Mouse (Mus musculus): ENCODE data around the gene Ptprh. TPM values are rescaled to one million over a fixed set of nuclear protein-coding genes. Genes with fewer than 3 reads are reported as not detected.
"Not testable (repeated sequence)": the region's sequence is repeated elsewhere in the genome, so short reads cannot be mapped to it uniquely, and the experiment has no call there.

Gene Ptprh
- polyA plus RNA-seq, 1 experiment, result 1.4 TPM

DNA sequence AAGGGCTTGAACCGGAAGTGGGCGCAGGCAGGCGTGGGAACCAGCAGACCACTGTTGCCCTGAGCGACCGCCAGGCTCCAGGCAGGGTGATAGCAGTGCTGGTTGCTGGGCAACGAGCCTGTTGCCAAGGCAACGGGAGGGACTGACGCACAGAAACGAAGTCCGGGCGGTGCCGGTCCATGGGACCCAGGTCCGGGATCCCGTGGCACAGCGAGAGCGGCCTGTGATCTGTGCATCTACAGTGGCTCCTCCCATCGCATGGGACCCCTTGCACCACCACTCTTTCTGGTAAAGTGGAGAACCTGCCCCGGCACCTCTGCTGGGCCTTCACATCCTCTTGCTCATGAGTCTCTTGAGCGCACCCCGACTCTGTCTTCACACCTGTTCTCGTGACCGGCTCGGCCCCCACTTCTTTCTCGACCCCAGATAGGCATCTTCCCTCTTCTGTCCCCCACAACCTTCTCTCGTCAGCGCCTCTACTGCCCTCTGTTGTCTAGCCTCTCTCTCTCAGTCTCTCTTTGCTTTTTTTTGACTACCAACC lies 57.2 kb downstream of the Ptprh start:
- DNase-seq, result peak; percentile 90 to 91
- H3K27me3 ChIP-seq (ENCODE audit: control insufficient read depth, insufficient read depth, low read length), result no peaks in the 10 kb centered on the region

DNA sequence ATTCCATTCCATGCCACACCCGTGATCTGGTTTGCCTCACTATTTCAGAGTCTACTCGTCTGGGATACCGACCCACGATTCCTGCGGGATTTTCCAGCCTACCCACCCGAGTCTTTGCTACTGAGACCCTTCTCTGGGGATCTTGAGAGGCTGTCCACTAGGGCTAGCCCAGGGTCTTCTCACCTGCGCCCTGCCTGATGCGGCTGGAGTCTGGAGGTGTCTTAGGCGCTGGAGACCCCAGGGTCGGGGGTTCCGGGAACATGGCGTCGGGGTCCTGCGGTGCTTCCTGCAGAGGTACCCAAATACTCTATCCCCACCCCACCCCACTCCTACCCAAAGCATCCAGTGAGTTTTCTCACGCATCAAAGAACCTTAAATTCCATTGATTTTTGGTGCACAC lies 57.8 kb downstream of the Ptprh start:
- WGBS, result 61% methylated on average over 15 of the region's 15 CpGs
- no peak for DNase-seq
- Histone ChIP-seq H3K4me1 (ENCODE audit: control insufficient read depth, insufficient read depth, low read length) (peaks cover 3% of the 10 kb centered on the region), H3K27me3 (ENCODE audit: control insufficient read depth, insufficient read depth, low read length) (no peaks in the 10 kb centered on the region), H3K27ac (ENCODE audit: insufficient read depth, low read length) (no peak overlapping the region), H3K4me3 (replicated peaks; ENCODE audit: insufficient read depth, low read depth, low read length) (peak overlapping the region; percentile 56)
- TF ChIP-seq CTCF (IDR thresholded peaks at IDR 0.05; ENCODE audit: borderline replicate concordance, insufficient read depth, low read depth, low read length) (no peak), POLR2A (IDR thresholded peaks at IDR 0.05; ENCODE audit: borderline replicate concordance, insufficient read depth, low read length) (no peak)

More for the DNA sequence above, 57.2 kb downstream of the Ptprh start:
- Histone ChIP-seq H3K4me1 (ENCODE audit: control insufficient read depth, insufficient read depth, low read length) (peaks cover 3% of the 10 kb centered on the region), H3K27ac (ENCODE audit: insufficient read depth, low read length) (no peak overlapping the region), H3K4me3 (replicated peaks; ENCODE audit: insufficient read depth, low read depth, low read length) (peak overlapping the region; percentile 56)
- TF ChIP-seq POLR2A (IDR thresholded peaks at IDR 0.05; ENCODE audit: borderline replicate concordance, insufficient read depth, low read length) (no peak), CTCF (IDR thresholded peaks at IDR 0.05; ENCODE audit: borderline replicate concordance, insufficient read depth, low read depth, low read length) (peak; percentile 7; the same call in 1 of the 2 replicates)
- WGBS, result under 1% methylated on average over 26 of the region's 26 CpGs

DNA sequence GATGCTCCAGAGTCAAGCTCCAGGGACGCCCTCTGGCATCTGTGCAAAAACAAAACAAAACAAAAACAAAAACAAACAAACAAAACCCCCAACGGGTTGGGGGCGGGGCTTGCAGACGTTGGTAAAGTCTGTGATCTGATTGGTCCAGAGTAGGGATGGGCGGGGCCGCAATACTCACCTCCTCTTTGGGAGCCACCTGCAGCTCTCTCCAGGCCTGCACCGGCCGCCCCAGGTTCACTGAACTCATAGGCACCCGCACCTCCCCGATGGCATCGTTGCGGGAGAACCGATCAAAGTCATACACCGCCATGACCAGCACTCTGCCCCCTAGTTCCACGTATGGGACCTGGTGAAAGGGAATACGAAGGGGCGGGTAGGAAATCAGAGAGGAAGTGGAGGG lies 61.8 kb downstream of the Ptprh start:
- Histone ChIP-seq H3K27me3 (ENCODE audit: control insufficient read depth, insufficient read depth, low read length) (no peaks in the 10 kb centered on the region), H3K4me3 (replicated peaks; ENCODE audit: insufficient read depth, low read depth, low read length) (no peak overlapping the region), H3K4me1 (ENCODE audit: control insufficient read depth, insufficient read depth, low read length) (peaks cover under 1% of the 10 kb centered on the region), H3K27ac (ENCODE audit: insufficient read depth, low read length) (no peak overlapping the region)
- WGBS, result 44% methylated on average over 17 of the region's 17 CpGs
- DNase-seq, result no peak
- no peak for TF ChIP-seq CTCF (IDR thresholded peaks at IDR 0.05; ENCODE audit: borderline replicate concordance, insufficient read depth, low read depth, low read length)
- TF ChIP-seq POLR2A (IDR thresholded peaks at IDR 0.05; ENCODE audit: borderline replicate concordance, insufficient read depth, low read length), result no peak

DNA sequence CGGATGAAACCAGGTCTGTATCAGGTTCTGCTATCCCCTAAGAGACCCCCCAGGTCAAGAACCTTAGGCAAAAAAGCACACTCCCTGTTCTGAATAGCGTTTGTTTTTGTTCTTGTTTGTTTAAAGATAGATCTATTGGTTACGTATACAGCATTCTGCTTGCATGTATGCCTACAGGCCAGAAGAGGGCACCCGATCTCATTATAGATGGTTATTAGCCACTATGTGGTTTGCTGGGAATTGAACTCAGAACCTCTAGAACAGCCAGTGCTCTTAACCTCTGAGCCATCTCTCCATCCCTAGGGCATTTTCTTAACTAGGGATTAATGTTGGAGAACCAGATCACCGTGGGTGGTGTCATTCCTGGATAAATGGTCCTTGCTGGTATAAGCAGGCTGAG lies 62.5 kb downstream of the Ptprh start:
- Histone ChIP-seq H3K4me1 (ENCODE audit: control insufficient read depth, insufficient read depth, low read length) (no peaks in the 10 kb centered on the region), H3K27me3 (ENCODE audit: control insufficient read depth, insufficient read depth, low read length) (no peaks in the 10 kb centered on the region), H3K4me3 (replicated peaks; ENCODE audit: insufficient read depth, low read depth, low read length) (no peak overlapping the region), H3K27ac (ENCODE audit: insufficient read depth, low read length) (no peak overlapping the region)
- 65% methylated on average over 5 of the region's 5 CpGs for whole genome bisulfite sequencing
- no peak for TF ChIP-seq CTCF (IDR thresholded peaks at IDR 0.05; ENCODE audit: borderline replicate concordance, insufficient read depth, low read depth, low read length)
- TF ChIP-seq POLR2A (IDR thresholded peaks at IDR 0.05; ENCODE audit: borderline replicate concordance, insufficient read depth, low read length), result no peak
- no peak for DNase-seq

DNA sequence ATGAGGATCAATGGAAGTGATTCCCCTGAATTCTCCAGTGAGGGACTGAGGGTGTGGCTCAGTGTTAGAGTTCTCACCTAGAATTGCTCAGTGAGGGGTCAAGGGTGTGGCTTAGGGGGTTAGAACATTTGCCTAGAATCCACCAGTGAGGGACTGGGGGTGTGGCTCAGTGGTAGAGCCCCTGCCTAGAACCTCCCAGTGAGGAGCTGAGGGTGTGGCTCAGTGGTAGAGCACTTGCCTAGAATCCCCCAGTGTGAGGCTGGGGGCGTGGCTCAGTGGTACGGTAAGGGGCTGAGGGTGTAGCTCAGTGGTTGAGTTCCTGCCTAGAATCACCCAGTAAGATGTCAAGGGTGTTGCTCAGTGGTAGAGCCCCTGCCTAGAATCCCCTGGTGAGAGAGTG lies 64.8 kb downstream of the Ptprh start:
- no peak for TF ChIP-seq POLR2A (IDR thresholded peaks at IDR 0.05; ENCODE audit: borderline replicate concordance, insufficient read depth, low read length)
- no peaks in the 10 kb centered on the region for H3K27me3 ChIP-seq (ENCODE audit: control insufficient read depth, insufficient read depth, low read length)
- DNase-seq, result no peak
- H3K27ac ChIP-seq (ENCODE audit: insufficient read depth, low read length), result no peak overlapping the region
- no peaks in the 10 kb centered on the region for H3K4me1 ChIP-seq (ENCODE audit: control insufficient read depth, insufficient read depth, low read length)
- 89% methylated on average over 2 of the region's 2 CpGs for WGBS
- H3K4me3 ChIP-seq (replicated peaks; ENCODE audit: insufficient read depth, low read depth, low read length), result no peak overlapping the region

DNA sequence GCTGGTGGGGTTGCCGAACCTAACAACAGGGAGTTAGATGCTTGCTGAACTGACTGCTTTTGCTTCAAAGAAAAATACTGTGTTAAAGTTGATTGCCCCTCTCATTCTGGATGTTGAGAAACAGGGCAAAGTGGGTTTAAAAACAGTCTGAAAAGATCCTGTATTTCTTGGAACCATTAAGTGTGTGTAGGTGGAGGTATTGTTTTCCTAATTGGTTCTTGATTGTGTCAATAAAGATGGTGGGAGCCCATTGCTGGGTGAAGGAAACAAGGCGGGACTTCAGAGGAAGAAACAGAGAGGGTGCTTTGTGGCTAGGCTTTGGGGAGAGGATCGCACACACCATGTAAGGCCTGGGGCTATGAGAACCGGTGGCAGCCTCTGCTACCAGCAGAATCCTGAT lies 66.7 kb downstream of the Ptprh start:
- no peaks in the 10 kb centered on the region for H3K4me1 ChIP-seq (ENCODE audit: control insufficient read depth, insufficient read depth, low read length)
- H3K4me3 ChIP-seq (replicated peaks; ENCODE audit: insufficient read depth, low read depth, low read length), result no peak overlapping the region
- H3K27ac ChIP-seq (ENCODE audit: insufficient read depth, low read length), result no peak overlapping the region
- WGBS, result 55% methylated on average over 4 of the region's 4 CpGs
- DNase-seq, result no peak
- TF ChIP-seq CTCF (IDR thresholded peaks at IDR 0.05; ENCODE audit: borderline replicate concordance, insufficient read depth, low read depth, low read length) (no peak), POLR2A (IDR thresholded peaks at IDR 0.05; ENCODE audit: borderline replicate concordance, insufficient read depth, low read length) (no peak)
- H3K27me3 ChIP-seq (ENCODE audit: control insufficient read depth, insufficient read depth, low read length), result no peaks in the 10 kb centered on the region; the same call in 1 of the 2 replicates

DNA sequence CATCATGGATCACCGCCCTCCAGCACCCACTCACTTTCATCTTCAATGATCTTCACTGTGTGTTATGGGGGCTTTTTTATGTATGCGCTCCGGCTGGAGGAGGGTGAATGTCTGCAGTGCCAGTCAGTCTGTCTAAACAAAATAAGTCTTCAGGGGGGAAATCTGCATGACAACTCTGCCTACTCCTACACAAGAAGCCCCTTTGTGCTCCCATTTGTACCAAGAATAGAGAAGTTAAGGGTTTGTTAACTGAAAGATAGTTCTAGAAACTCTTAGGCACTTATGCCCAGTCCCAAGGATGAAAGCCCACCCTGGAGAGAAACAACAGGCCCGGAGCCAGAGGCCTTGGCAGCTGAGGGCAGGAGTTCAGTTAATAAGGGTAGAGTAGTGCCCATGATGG lies 67.5 kb downstream of the Ptprh start:
- no peak for DNase-seq
- H3K27me3 ChIP-seq (ENCODE audit: control insufficient read depth, insufficient read depth, low read length), result peaks cover 3% of the 10 kb centered on the region; the same call in 1 of the 2 replicates
- no peak for TF ChIP-seq POLR2A (IDR thresholded peaks at IDR 0.05; ENCODE audit: borderline replicate concordance, insufficient read depth, low read length)
- TF ChIP-seq CTCF (IDR thresholded peaks at IDR 0.05; ENCODE audit: borderline replicate concordance, insufficient read depth, low read depth, low read length), result no peak
- H3K4me1 ChIP-seq (ENCODE audit: control insufficient read depth, insufficient read depth, low read length), result no peaks in the 10 kb centered on the region
- H3K4me3 ChIP-seq (replicated peaks; ENCODE audit: insufficient read depth, low read depth, low read length), result no peak overlapping the region
- WGBS, result 51% methylated on average over 4 of the region's 4 CpGs
- H3K27ac ChIP-seq (ENCODE audit: insufficient read depth, low read length), result no peak overlapping the region

DNA sequence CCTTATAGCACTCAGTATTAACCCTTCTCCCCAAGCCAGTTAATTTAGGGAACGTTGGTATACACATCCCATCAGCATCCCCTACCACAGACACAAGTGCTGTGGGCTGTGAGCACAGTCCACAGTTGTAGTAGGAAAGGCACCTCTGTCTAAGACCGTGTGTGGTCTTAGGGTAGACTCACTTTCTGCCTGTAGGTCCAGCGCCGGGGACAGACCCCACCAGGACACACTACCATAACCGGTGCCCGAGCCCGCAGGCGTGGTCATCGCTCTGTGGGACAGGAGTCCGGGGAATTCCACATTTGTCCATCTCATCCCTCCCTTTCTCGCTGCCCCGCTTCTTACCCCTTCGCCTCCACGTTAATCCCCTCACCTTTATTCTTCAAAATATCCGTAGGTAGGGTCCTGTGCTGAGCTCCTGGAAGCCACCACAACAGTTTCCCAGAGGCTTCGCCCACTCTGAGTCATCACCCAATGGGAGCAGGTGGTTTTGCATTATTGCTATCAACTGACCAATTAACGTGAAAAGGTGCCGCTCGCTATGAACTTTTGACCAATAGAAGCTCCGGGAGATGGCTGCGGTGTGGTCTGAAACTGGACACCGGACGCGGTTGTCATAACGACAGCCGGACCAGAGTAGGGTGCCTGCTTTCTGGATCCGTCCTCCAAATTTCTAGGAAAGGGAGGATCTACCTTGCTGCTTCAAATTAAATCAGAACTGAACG lies 71.7 kb downstream of the Ptprh start, which contains the start of gene Dnaaf3:
Gene Dnaaf3 (minus strand): TSS at position 449 of the 725 bp plus-strand sequence.
- Histone ChIP-seq H3K27ac (ENCODE audit: insufficient read depth, low read length) (no peak within 1 kb of the TSS), H3K27me3 (ENCODE audit: control insufficient read depth, insufficient read depth, low read length) (peaks cover 3% of the 10 kb centered on the region; the same call in 1 of the 2 replicates), H3K4me1 (ENCODE audit: control insufficient read depth, insufficient read depth, low read length) (no peaks in the 10 kb centered on the region), H3K4me3 (replicated peaks; ENCODE audit: insufficient read depth, low read depth, low read length) (no peak within 1 kb of the TSS)
- no peak for DNase-seq
- WGBS, result 1% methylated on average over 28 of the region's 28 CpGs
- TF ChIP-seq POLR2A (IDR thresholded peaks at IDR 0.05; ENCODE audit: borderline replicate concordance, insufficient read depth, low read length), result no peak

DNA sequence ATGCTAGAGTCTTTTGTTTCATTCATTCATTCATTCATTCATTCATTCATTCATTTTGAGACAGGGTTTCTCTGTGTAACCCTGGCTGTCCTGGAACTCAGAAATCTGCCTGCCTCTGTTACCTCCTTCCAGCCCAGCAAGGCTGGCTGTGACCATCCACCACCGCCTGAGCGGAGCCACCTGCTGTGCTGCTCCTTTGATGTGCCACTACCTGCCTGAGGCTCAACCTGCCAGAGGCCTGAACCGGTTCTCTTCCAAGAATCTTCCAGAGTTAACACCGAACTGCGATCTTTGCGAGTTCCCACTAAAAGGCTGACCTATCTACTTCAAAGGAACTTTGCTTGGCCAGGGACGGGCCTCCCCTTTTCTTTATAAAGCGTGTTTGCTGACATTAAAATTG lies 73.7 kb downstream of the Ptprh start:
- H3K27ac ChIP-seq (ENCODE audit: insufficient read depth, low read length); H3K4me1 ChIP-seq (ENCODE audit: control insufficient read depth, insufficient read depth, low read length); DNase-seq; H3K27me3 ChIP-seq (ENCODE audit: control insufficient read depth, insufficient read depth, low read length); H3K4me3 ChIP-seq (replicated peaks; ENCODE audit: insufficient read depth, low read depth, low read length): not testable (repeated sequence)
- WGBS, result 64% methylated on average over 8 of the region's 8 CpGs

All from cerebellum, adult 2 months (tissue).